Mouse (Mus musculus) liver, embryonic 14.5 days (tissue): ENCODE measurements around the gene Sema3a.

Source experiments
- CTCF ChIP-seq: IDR thresholded peaks from 2 replicates; pipeline ENCODE4 v1.5.1; 2016; ENCODE audit warnings: antibody characterized with exemption, low read depth, control low read depth
- EP300 ChIP-seq: IDR thresholded peaks from 2 replicates; pipeline ENCODE4 v1.6.1; 2016; ENCODE audit warnings: antibody characterized with exemption, low read depth

GRCm38 (mm10) chr5:13255353-13255752 lies 130.1 kb downstream of the Sema3a start:
- no peak for TF ChIP-seq CTCF
- no peak for TF ChIP-seq EP300
